Mouse (Mus musculus) midbrain, embryonic 15.5 days (tissue): ENCODE measurements around the gene Gm5617. TPM values are rescaled to one million over a fixed set of nuclear protein-coding genes. Genes with fewer than 3 reads are reported as not detected.

Experiments used
- ATAC-seq: fragments of 200-750 bp; cut with Nextera tagmentation; replicated peaks from 2 replicates; pipeline ENCODE4 v1.8.0; 2017; ENCODE audit warnings: moderate TSS enrichment
- H3K27ac ChIP-seq: fragments of 300-500 bp; sonication (generic); 2 replicates; pipeline ENCODE4 v1.5.1; 2015; ENCODE audit warnings: mild to moderate bottlenecking, inconsistent platforms
- H3K27me3 ChIP-seq: fragments of 300-500 bp; sonication (generic); replicated peaks from 2 replicates; pipeline ENCODE4 v1.6.1; 2015; ENCODE audit warnings: inconsistent platforms
- H3K36me3 ChIP-seq: fragments of 300-500 bp; sonication (generic); replicated peaks from 2 replicates; pipeline ENCODE4 v1.6.1; 2015; ENCODE audit warnings: inconsistent platforms
- H3K4me1 ChIP-seq: fragments of 300-500 bp; sonication (generic); 2 replicates; pipeline ENCODE4 v1.6.1; 2015; ENCODE audit warnings: inconsistent platforms
- H3K4me2 ChIP-seq: fragments of 300-500 bp; sonication (generic); 2 replicates; pipeline ENCODE4 v1.6.1; 2015; ENCODE audit warnings: inconsistent platforms, mild to moderate bottlenecking, moderate library complexity
- H3K4me3 ChIP-seq: fragments of 300-500 bp; sonication (generic); 2 replicates; pipeline ENCODE4 v1.5.1; 2015; ENCODE audit warnings: mild to moderate bottlenecking, inconsistent platforms
- H3K9ac ChIP-seq: fragments of 300-500 bp; sonication (generic); 2 replicates; pipeline ENCODE4 v1.6.1; 2015; ENCODE audit warnings: mild to moderate bottlenecking, inconsistent platforms
- H3K9me3 ChIP-seq: fragments of 300-500 bp; sonication (generic); 2 replicates; pipeline ENCODE4 v1.6.1; 2016; ENCODE audit warnings: inconsistent platforms
- WGBS: fragments of 180-500 bp; shearing (Covaris S2); methylation state at CpG from one replicate; pipeline ENCODE4 v1.1.7; 2015; ENCODE audit warnings: mixed read lengths; 5-methylcytosine and 5-hydroxymethylcytosine counted together
- polyA plus RNA-seq: library from polyadenylated mRNA; unstranded; fragments of >200 nt; fragmentation: Nextera tagmentation; extraction: Ambion mirVana; gene quantifications from 2 replicates; pipeline ENCODE4 v1.2.1, GENCODE M21; 2015

The Gm5617 gene
- polyA plus RNA-seq, 1 experiment from 2014 or later, result 18.7 TPM

- Histone ChIP-seq H3K9me3 (no peaks in the 10 kb centered on the region), H3K4me1 (no peaks in the 10 kb centered on the region), H3K27ac (no peak overlapping the region), H3K36me3 (0 out of 2 replicates have a peak, but pooled peaks cover 4% of the 10 kb centered on the region), H3K4me3 (no peak overlapping the region), H3K4me2 (no peak overlapping the region), H3K9ac (no peak overlapping the region), H3K27me3 (no peaks in the 10 kb centered on the region)
- 95% methylated on average over 9 of the region's 9 CpGs for WGBS
- no peak for ATAC-seq
These were observed 20.9 kb upstream of the Gm5617 start for GRCm38 (mm10) chr9:48474367-48474766.

GRCm38 (mm10) chr9:48476236-48477165, 18.7 kb upstream of the Gm5617 start:
- WGBS, result 92% methylated on average over 10 of the region's 10 CpGs

GRCm38 (mm10) chr9:48478808-48479207, 16.4 kb upstream of the Gm5617 start:
- no peak overlapping the region for H3K9ac ChIP-seq
- 95% methylated on average over 4 of the region's 4 CpGs for WGBS
- no peak overlapping the region for H3K27ac ChIP-seq
- H3K9me3 ChIP-seq, result no peaks in the 10 kb centered on the region
- H3K36me3 ChIP-seq, result 0 out of 2 replicates have a peak, but pooled peaks cover 4% of the 10 kb centered on the region
- no peak overlapping the region for H3K4me3 ChIP-seq
- peaks cover 12% of the 10 kb centered on the region for H3K4me1 ChIP-seq
- H3K27me3 ChIP-seq, result peaks cover 5% of the 10 kb centered on the region; the same call in 1 of the 2 replicates
- no peak overlapping the region for H3K4me2 ChIP-seq
- ATAC-seq, result no peak

More at GRCm38 (mm10) chr9:48476236-48477165, 18.7 kb upstream of the Gm5617 start:
- no peak overlapping the region for H3K4me3 ChIP-seq
- no peak overlapping the region for H3K9ac ChIP-seq
- H3K9me3 ChIP-seq, result no peaks in the 10 kb centered on the region
- no peak overlapping the region for H3K4me2 ChIP-seq
- H3K27ac ChIP-seq, result no peak overlapping the region
- H3K4me1 ChIP-seq, result peaks cover 12% of the 10 kb centered on the region
- 0 out of 2 replicates have a peak, but pooled peaks cover 4% of the 10 kb centered on the region for H3K36me3 ChIP-seq
- ATAC-seq, result no peak
- H3K27me3 ChIP-seq, result no peaks in the 10 kb centered on the region

- Histone ChIP-seq H3K9ac (peak overlapping the region; percentile 74), H3K4me2 (peak overlapping the region; percentile 91), H3K27ac (no peak overlapping the region), H3K4me3 (peak overlapping the region; percentile 78), H3K4me1 (peaks cover 12% of the 10 kb centered on the region), H3K27me3 (peaks cover 5% of the 10 kb centered on the region; the same call in 1 of the 2 replicates), H3K36me3 (0 out of 2 replicates have a peak, but pooled peaks cover 6% of the 10 kb centered on the region), H3K9me3 (no peaks in the 10 kb centered on the region)
- WGBS, result 5% methylated on average over 25 of the region's 25 CpGs
- peak; percentile 75 for ATAC-seq
These were observed 15.3 kb upstream of the Gm5617 start for GRCm38 (mm10) chr9:48479838-48480410.

- Histone ChIP-seq H3K4me3 (peak within 1 kb of the TSS; percentile 78), H3K9me3 (no peaks in the 10 kb centered on the region), H3K4me1 (peaks cover 12% of the 10 kb centered on the region), H3K9ac (peak within 1 kb of the TSS; percentile 74), H3K36me3 (0 out of 2 replicates have a peak, but pooled peaks cover 5% of the 10 kb centered on the region), H3K27me3 (peaks cover 5% of the 10 kb centered on the region; the same call in 1 of the 2 replicates), H3K27ac (no peak within 1 kb of the TSS), H3K4me2 (peak within 1 kb of the TSS; percentile 91)
- WGBS, result 1% methylated on average over 49 of the region's 49 CpGs
- ATAC-seq, result peak; percentile 100
These were observed 14.6 kb upstream of the Gm5617 start, which contains the start of gene Rexo2 for GRCm38 (mm10) chr9:48480411-48481213. Gene Rexo2, minus strand, starts transcription at chr9:48480623.

GRCm38 (mm10) chr9:48481214-48482134, 13.8 kb upstream of the Gm5617 start:
- Histone ChIP-seq H3K4me1 (peaks cover 12% of the 10 kb centered on the region), H3K4me3 (peak overlapping the region; percentile 78), H3K9me3 (no peaks in the 10 kb centered on the region), H3K27ac (no peak overlapping the region), H3K27me3 (peaks cover 5% of the 10 kb centered on the region; the same call in 1 of the 2 replicates), H3K4me2 (peak overlapping the region; percentile 91), H3K36me3 (0 out of 2 replicates have a peak, but pooled peaks cover 4% of the 10 kb centered on the region), H3K9ac (no peak overlapping the region)
- 34% methylated on average over 20 of the region's 20 CpGs for WGBS
- no peak for ATAC-seq

- Histone ChIP-seq H3K27ac (peak overlapping the region; percentile 90), H3K27me3 (no peaks in the 10 kb centered on the region), H3K4me1 (peaks cover 22% of the 10 kb centered on the region), H3K4me2 (peak overlapping the region; percentile 69), H3K9me3 (no peaks in the 10 kb centered on the region), H3K4me3 (peak overlapping the region; percentile 61), H3K9ac (peak overlapping the region; percentile 55), H3K36me3 (peaks cover 15% of the 10 kb centered on the region; the same call in 1 of the 2 replicates)
- peak; percentile 81 for ATAC-seq
- WGBS, result 3% methylated on average over 34 of the region's 34 CpGs
These were observed 298 bp downstream of the Gm5617 start for GRCm38 (mm10) chr9:48495548-48495932.

GRCm38 (mm10) chr9:48501192-48501591, 6.0 kb downstream of the Gm5617 start:
- Histone ChIP-seq H3K9me3 (no peaks in the 10 kb centered on the region), H3K4me3 (no peak overlapping the region), H3K9ac (no peak overlapping the region), H3K4me1 (peaks cover 2% of the 10 kb centered on the region), H3K36me3 (no peaks in the 10 kb centered on the region), H3K27ac (no peak overlapping the region), H3K4me2 (no peak overlapping the region), H3K27me3 (no peaks in the 10 kb centered on the region)
- no peak for ATAC-seq
- WGBS, result 86% methylated on average over 7 of the region's 7 CpGs

- Histone ChIP-seq H3K4me3 (no peak overlapping the region), H3K9ac (no peak overlapping the region), H3K4me1 (no peaks in the 10 kb centered on the region), H3K27me3 (no peaks in the 10 kb centered on the region), H3K9me3 (no peaks in the 10 kb centered on the region), H3K4me2 (no peak overlapping the region), H3K36me3 (no peaks in the 10 kb centered on the region), H3K27ac (no peak overlapping the region)
- 78% methylated on average over 2 of the region's 2 CpGs for WGBS
- ATAC-seq, result no peak
These were observed 7.8 kb downstream of the Gm5617 start for GRCm38 (mm10) chr9:48503001-48503400.

- Histone ChIP-seq H3K4me3 (no peak overlapping the region), H3K4me1 (no peaks in the 10 kb centered on the region), H3K4me2 (no peak overlapping the region), H3K9ac (no peak overlapping the region), H3K9me3 (no peaks in the 10 kb centered on the region), H3K27me3 (no peaks in the 10 kb centered on the region), H3K27ac (0 out of 2 replicates have a peak overlapping the region, but pooled peaks have one; percentile 20), H3K36me3 (no peaks in the 10 kb centered on the region)
- ATAC-seq, result no peak
- 64% methylated on average over 8 of the region's 8 CpGs for WGBS
These were observed 9.6 kb downstream of the Gm5617 start for GRCm38 (mm10) chr9:48504741-48505365.
